Mouse (Mus musculus): ENCODE results near the gene Bcl2l14.

Bcl2l14 gene

DNA sequence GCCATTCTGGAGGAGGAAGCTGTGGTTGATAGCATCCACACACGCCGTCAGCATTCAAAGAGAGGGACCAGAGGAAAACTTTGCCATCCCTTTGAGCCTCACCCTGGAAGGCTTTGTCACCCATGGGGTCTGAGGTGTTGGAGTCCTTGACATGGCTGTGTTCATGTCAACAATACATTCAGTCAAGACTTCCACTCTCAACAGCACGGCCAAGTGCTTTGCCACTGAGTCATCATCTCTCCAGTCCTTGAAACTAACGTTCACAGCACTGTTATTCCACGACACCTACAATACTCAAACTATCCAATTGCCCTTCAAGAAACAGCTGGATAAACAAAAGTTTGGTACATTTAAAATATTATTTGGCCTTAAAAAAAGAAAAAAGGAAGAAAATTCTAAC is 46.1 kb downstream of the Bcl2l14 start:
- DNase-seq (ENCODE audit: low spot score in 2 of 2): no peak

DNA sequence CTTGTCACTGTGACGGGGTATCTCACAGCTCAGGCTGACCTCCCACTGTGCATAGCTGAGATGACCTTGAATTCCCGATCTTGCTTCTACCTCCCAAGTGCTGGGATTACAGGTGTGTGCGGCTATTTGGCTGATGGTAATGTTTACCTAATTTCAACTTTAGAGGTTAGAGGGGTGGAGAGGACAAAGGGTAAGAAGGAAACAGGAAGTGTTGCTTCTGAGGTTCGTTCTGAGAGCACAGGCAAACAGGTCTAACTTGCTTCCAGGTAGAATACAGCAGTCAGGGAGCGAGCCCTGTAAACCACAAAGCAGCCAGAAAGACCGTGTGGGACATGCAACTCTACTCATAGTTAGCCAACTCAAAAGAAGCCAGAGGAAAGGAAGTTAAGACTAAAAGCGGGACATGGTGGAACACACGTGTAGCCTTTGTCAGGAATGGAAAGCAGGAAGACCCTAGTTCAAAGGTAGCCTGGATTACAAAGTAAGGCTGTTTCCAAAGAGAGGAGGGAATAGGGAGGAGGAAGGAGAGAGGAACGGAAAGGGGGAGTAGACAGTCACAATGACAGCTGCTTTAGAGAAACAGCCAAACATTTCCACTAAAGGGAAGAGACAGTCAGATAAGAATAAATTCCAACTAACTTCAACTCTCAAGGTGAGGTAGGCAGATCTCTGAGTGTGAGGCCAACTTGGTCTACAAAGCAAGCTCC is 47.2 kb downstream of the Bcl2l14 start:
- DNase-seq (ENCODE audit: low spot score in 2 of 2): no peak

DNA sequence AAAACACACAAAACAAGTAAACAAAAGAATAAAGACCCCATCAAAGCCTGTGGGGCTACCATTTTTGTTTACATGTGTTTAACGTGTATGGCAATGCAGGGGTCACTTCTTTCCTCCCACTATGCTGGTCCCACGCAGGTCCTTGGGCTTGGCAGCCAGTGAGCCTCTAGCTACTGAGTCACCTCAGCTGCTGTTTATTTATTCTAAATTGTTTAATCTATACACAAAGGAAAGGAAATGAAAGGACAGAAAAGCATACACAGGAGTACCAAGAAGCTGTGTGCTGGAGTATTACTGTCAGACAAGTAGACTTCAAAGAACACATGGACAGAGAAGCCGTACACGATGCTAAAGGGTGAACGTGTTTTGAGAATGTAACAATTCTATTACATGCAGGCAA is 47.8 kb downstream of the Bcl2l14 start:
- no peak for DNase-seq (ENCODE audit: low spot score in 2 of 2)

DNA sequence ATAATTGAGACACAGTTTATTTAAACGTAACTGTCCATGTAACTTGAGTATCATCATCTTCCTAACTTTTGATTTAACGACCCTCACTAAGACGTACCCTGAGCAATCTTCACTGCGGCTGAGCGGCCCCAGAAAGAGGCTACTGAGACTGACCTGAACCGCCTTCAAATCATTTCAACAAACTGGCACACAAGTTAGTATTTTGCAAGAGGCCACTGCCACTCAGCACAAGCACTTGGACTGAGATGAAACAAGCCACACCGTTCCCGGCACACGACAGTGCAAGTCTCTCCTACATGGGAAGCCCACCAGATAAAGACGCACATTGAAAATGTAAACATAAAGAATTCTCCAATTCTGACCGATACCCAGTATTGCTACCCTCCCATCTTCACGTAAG is 52.3 kb downstream of the Bcl2l14 start:
- no peak for DNase-seq (ENCODE audit: low spot score in 2 of 2)

DNA sequence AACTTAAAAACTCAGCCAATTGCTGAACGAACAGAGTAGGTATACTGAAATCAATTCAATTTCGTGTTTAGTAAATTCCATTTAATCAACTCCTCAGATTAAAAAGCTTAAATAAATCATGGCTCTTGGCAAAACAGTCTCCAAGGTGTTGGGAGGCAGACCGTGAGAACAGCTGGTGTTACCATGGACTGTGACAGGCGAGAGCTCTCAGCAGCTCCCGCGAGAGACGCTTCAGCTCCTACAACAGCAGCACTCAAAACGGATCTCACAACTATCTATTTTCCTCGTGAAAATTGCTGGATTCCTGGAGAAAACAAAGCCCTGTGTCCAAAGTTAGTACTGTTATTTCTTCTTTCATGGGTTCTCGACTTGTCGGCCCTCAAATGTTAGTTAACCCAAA is 53.8 kb downstream of the Bcl2l14 start:
- DNase-seq (ENCODE audit: low spot score in 2 of 2): no peak

DNA sequence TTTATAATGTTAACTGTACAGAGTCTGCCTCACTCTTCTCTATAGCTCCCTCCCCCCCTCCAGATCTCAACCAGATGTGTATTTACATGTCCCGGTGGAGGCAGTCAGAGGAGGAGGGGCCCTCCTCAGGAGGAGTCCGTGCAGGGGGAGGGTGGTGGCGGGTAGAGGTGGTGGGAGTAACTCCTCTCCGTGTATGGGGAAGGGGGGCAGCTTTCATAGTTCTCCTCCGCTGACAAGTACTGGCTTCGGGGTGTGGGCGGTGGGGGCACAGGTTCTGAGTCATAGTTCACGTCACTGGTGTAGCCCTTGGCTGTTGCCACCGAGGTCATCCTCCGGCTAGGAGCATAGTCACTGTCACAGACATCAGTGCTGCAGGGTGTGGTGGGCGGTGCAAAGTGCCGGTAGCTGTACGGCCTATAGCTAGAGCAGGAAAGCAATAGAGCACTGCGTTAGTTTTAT is 54.6 kb downstream of the Bcl2l14 start:
- DNase-seq (ENCODE audit: low spot score in 2 of 2): no peak

DNA sequence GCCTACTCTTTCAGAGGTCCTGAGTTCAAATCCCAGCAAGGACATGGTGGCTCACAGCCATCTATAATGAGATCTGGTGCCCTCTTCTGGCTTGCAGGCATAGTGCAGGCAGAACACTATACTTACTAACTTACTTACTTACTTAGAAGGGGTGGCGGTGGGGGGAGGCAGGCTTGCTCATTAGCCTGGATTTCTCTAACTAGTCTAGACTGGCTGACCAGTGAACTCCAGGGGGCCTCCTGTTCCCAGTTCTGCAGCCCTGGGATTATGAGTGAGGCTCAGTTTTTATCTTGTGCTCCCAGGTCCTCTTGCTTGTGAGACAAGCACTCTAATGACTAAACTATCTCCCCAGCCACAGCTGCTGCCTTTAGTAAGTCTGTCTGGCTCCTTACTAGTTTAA is 58.0 kb downstream of the Bcl2l14 start:
- DNase-seq (ENCODE audit: low spot score in 2 of 2): no peak

DNA sequence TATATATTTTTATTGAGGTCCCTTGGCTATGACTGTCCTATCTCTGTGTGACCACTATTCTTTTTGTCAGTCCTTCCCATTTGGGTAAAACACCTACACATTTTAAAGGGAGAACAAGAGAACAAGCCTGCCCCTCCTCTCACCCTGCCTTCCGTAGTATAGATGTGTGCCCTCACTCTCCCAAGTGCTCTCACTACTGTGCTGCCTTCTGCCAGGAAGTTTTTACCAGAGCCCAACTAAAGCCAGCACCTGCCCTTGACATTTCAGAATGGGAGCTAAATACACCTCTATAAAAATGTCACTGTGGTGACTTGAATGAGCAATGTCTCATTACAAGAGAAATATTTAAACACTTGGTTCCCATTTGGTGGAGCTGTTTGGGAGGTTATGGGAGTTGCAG is 62.3 kb downstream of the Bcl2l14 start:
- no peak for DNase-seq (ENCODE audit: low spot score in 2 of 2)

DNA sequence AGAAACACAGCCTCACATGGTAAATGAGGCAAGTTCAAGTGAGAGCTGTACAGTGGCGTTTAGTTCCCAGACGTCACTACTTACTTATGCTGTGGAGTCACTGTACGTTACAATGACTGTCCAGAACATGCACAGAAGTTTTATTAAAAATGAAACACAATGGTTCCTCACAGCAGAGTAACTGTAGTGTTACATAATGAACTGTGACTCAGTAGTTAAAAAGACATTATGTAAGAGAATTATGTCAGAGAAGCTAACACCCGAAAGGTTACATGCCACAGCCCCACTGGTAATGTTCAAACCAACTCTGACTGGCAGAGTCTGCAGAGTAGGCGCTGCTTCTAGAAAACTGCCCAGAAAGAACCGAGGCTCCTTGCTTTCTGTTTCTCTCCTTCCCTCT is 65.1 kb downstream of the Bcl2l14 start:
- no peak for DNase-seq (ENCODE audit: low spot score in 2 of 2)

DNA sequence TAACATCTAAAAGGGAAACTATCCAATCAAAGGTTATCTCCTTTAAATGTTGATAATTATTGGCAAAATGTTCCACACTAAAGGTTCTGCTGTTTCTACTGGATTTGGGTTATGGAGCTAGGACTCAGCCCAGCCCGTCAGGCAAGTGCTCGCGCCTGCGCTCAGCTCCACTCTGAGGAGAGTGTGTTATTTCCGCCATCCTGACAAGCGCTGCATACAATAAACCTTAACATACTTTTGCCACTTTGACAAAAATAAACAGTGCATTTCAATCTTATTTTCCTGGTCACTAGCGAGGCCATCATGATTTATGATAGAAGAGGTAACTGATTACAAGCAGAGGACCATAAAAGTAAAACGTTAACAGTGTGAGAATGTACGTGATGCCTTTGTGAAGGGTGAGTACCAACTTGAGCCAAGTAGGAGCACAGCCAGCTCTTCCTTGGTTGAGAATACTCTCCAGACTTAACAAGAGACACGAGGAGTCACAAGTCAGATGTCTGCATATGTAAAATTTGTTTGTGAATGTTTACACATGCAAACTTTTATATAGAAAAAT is 70.6 kb downstream of the Bcl2l14 start:
- no peak for DNase-seq (ENCODE audit: low spot score in 2 of 2)

DNA sequence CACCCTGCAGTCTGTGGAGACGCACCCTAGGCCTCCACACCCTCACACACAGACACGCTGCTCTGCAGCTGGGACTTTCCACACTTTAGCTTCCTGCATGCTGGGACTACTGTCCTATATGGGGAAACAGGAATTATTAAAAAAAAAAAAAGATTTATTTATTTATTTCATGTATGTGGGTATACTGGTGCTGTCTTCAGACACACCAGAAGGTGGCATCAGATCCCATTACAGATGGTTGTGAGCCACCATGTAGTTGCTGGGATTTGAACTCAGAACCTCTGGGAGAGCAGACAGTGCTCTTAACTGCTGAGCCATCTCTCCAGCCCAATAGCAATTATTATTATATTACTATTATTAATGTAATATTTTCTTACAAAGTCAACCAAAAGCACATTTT is 73.2 kb downstream of the Bcl2l14 start:
- DNase-seq (ENCODE audit: low spot score in 2 of 2): no peak

DNA sequence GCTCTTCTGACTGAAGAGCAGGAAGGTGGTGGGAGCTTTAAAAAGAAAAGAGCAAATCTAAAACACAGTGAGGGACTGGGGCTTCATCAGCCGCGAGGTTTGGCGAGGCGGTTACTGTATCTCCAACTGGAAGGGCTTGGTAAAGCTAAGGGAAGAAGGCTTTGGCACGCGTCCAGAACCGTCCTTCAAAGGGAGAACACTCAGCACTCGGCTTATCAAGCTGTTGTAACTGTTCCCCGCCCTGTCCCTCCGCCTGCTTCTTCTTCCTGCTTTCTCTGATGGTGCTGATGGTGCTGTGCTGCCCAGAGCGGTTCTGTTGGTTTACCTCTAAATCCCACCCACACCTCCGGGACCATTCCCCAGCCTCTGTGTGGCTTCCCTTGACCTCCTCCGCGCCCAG is 74.7 kb downstream of the Bcl2l14 start:
- DNase-seq (ENCODE audit: low spot score in 2 of 2): no peak

DNA sequence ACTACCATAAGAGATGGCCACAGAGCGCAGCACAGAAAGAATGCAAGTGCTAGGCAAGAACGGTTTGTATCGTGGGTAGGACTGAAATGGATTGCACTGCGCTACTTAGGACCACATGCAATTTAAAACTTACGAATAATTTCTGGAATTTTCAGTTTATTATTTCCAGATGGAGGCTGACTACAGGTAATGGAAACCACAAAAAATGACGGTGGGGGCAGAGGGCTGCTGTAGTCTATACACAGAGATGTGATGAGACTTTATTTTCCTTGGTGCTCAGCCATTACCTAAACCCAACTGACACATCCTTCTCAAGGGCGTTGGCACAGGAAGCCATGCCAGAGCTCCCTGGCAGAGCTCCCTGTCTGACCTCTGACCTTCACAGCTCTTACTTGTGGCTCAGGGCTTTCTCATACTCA is 77.0 kb downstream of the Bcl2l14 start:
- no peak for DNase-seq (ENCODE audit: low spot score in 2 of 2)

DNA sequence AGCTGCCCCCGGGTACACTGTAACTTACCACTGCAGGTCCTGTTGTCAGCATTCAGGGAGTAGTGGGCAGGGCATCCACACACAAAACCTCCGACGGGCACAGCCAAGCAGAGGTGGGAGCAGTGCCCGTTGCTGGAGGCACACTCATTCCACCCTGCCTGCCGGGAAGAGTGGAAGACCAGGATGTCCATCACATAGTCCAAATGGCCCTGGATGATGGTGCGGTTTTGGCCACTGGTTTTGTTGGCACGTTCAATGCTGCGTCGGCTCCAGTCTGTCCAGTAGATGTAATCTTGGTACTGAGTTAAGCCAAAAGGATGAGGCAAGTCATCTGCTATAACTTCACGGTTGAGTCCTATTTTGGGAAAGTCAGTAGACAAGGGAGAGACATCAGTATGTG is 83.4 kb downstream of the Bcl2l14 start:
- no peak for DNase-seq (ENCODE audit: low spot score in 2 of 2)

DNA sequence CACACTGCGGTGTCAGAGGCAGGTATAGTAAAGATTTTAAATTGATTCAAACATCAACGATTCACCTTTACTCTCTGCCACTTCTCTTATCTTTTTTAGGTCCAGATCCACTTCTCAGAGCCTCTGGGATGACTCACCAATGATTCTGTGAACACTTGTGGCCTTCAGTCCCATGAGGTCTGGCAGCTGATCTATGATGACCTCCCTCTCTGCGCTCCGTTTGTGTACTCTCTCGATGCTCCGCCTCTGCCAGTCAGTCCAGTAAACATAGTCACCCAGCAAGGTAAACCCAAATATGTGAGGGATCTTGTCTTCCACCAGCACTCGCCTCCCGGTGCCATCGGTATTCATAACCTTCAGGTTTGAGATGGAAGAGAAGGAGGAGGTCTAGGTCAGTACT is 90.2 kb downstream of the Bcl2l14 start:
- no peak for DNase-seq (ENCODE audit: low spot score in 2 of 2)
